Mouse (Mus musculus) urinary bladder, postnatal 25 days (tissue): ENCODE measurements around the gene Olfr1323.

ENCODE experiments used
- DNase-seq: peaks from one replicate; pipeline ENCODE4 v3.0.0; 2022; ENCODE audit warnings: low spot score

The Olfr1323 gene

GRCm38 (mm10) chrX:50019259-50019658 lies at the start of gene Olfr1323:
Olfr1323 (minus strand) TSS chrX:50019359.
- DNase-seq: no peak

GRCm38 (mm10) chrX:50012242-50012641 lies 6.9 kb downstream of the Olfr1323 start:
- no peak for DNase-seq
